Mouse (Mus musculus): ENCODE measurements around the gene Zfp385a. TPM values are rescaled to one million over a fixed set of nuclear protein-coding genes. Genes with fewer than 3 reads are reported as not detected.

The Zfp385a gene
- polyA plus RNA-seq, 1 experiment from 2014 or later = 27.4 TPM

DNA sequence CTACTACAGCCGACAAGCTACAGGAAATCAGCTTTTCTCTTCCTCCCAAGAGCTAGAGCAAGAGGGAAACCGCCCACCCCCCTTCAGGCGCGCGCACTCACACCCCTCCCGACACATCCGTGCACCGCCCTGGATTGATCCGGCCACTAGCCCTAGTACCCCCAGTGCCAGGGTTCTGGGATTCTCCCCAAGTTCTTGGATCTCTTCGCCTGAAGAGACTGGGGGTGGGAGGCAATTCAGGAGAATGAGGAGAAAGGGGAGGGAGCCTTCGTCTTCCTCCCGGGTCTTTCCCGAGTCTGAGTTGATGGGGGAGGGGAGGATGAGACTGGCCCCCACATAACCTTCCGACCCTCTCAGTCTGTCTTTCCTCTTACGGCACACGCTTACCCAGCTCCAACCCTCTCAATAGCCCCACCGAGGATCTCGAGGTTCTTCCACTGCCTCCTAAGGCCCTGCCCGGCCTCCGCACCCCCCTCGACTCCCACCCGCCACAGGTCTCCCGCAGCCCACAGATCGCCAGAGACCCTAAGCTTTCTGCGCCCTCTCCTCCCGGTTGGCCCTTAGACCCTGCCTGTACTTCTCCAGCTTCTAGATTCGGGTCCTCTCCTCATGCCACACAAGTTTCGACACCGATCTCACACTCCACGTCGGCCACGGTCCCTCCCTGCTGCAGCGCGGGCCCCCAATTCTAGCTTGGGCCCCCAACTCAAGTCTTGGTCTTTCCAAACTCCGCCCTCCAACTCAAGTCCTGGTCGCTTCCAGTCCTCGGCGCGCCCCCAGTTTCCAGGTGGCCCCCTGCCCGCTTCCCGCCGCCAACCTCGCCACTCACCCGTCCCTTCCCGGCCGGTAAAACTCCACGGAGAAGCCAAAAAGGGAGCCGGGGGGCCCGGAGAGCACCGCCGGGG lies 25.8 kb upstream of the Zfp385a start:
- DNase-seq (ENCODE audit: low spot score) = peak; percentile 72
- Histone ChIP-seq H3K27ac (ENCODE audit: low read depth, low read length) (no peak overlapping the region), H3K27me3 (ENCODE audit: control insufficient read depth, insufficient read depth, low read length) (no peaks in the 10 kb centered on the region), H3K9ac (ENCODE audit: low read length) (peak overlapping the region; percentile 77), H3K36me3 (ENCODE audit: control insufficient read depth, insufficient read depth, low read length) (no peaks in the 10 kb centered on the region), H3K4me1 (replicated peaks; ENCODE audit: control insufficient read depth, insufficient read depth, low read length) (peaks cover 6% of the 10 kb centered on the region; the same call in 1 of the 2 replicates), H3K4me2 (ENCODE audit: low read depth, low read length, severe bottlenecking) (peak overlapping the region; percentile 95), H3K4me3 (ENCODE audit: low read depth, low read length) (peak overlapping the region; percentile 62), H3K9me3 (ENCODE audit: control insufficient read depth, low read length) (no peaks in the 10 kb centered on the region)
- peak; percentile 60 for ATAC-seq (replicated peaks; ENCODE audit: low FRiP score)
- WGBS = 1% methylated on average over 51 of the region's 51 CpGs

DNA sequence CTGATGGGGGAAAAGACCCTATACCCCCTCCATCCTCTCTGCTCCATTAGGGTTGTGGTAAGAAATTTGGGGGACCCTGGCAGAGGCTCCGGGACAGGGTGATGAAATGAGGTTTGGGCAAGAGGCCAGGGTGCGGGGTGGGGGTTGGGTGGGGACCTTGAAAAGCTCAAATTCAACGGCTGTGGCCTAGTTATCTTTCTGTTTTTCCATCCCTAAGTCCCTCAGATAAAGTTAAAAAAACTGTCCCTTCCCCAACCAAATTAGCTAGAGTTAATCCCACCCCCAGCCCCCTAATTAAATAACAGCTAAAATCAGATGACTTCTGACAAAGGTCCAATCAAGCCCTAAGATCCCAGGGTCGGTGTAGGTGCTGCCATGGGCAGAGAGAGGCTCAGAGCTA lies 24.9 kb upstream of the Zfp385a start:
- WGBS = 46% methylated on average over 4 of the region's 4 CpGs

DNA sequence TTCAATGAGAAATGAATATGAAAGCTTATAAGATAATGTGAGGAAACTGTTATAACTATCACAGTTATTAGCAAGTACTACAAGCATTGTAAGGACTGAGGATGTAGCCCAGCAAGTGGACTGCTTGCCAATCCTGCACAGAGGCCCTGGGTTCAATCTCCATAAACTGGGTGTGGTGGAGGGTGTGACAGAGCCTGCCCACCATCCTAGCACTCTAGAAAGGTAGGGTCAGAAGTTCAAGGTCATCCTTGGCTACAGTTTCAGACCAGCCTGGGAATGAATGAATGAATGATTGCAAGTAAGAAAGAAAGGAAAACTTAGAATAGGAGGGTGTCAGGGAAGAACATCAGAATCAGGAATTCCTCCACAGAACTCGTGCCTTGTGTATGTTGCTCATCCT lies 23.9 kb upstream of the Zfp385a start:
- Histone ChIP-seq H3K9me3 (ENCODE audit: control insufficient read depth, low read length) (no peaks in the 10 kb centered on the region), H3K9ac (ENCODE audit: low read length) (no peak overlapping the region), H3K4me1 (replicated peaks; ENCODE audit: control insufficient read depth, insufficient read depth, low read length) (peaks cover 6% of the 10 kb centered on the region; the same call in 1 of the 2 replicates), H3K27ac (ENCODE audit: low read depth, low read length) (no peak overlapping the region), H3K4me2 (ENCODE audit: low read depth, low read length, severe bottlenecking) (no peak overlapping the region), H3K36me3 (ENCODE audit: control insufficient read depth, insufficient read depth, low read length) (no peaks in the 10 kb centered on the region), H3K4me3 (ENCODE audit: low read depth, low read length) (no peak overlapping the region), H3K27me3 (ENCODE audit: control insufficient read depth, insufficient read depth, low read length) (no peaks in the 10 kb centered on the region)
- no peak for ATAC-seq (replicated peaks; ENCODE audit: low FRiP score)
- WGBS = 73% methylated on average over 1 of the region's 1 CpGs
- no peak for DNase-seq (ENCODE audit: low spot score)

More for the DNA sequence above, 24.9 kb upstream of the Zfp385a start:
- peak overlapping the region; percentile 77; the same call in 1 of the 2 replicates for H3K9ac ChIP-seq (ENCODE audit: low read length)
- H3K36me3 ChIP-seq (ENCODE audit: control insufficient read depth, insufficient read depth, low read length) = no peaks in the 10 kb centered on the region
- H3K27ac ChIP-seq (ENCODE audit: low read depth, low read length) = no peak overlapping the region
- H3K4me1 ChIP-seq (replicated peaks; ENCODE audit: control insufficient read depth, insufficient read depth, low read length) = peaks cover 6% of the 10 kb centered on the region; the same call in 1 of the 2 replicates
- ATAC-seq (replicated peaks; ENCODE audit: low FRiP score) = no peak
- H3K4me3 ChIP-seq (ENCODE audit: low read depth, low read length) = peak overlapping the region; percentile 62; the same call in 1 of the 2 replicates
- H3K9me3 ChIP-seq (ENCODE audit: control insufficient read depth, low read length) = no peaks in the 10 kb centered on the region
- H3K27me3 ChIP-seq (ENCODE audit: control insufficient read depth, insufficient read depth, low read length) = no peaks in the 10 kb centered on the region
- DNase-seq (ENCODE audit: low spot score) = no peak
- peak overlapping the region; percentile 95 for H3K4me2 ChIP-seq (ENCODE audit: low read depth, low read length, severe bottlenecking)

DNA sequence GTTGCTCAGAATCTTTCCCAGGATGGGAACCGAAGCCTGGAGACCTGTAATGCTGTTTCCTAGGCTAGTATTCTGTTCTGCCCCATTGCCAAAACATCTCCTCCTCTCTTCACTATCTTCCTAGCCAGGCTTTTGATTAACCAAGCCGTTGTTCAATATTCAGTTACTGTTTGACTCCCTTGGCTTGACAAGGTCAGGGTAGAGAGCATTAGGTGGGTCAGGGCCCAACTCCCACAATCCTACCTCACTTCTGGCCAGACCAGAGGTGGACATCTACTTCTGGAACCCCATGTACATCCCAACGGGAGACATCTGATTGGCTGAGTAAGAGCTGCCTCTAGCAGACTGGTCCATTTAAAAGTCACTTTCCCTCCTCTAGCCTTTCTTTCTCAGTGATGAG lies 23.1 kb upstream of the Zfp385a start:
- no peaks in the 10 kb centered on the region for H3K27me3 ChIP-seq (ENCODE audit: control insufficient read depth, insufficient read depth, low read length)
- H3K4me1 ChIP-seq (replicated peaks; ENCODE audit: control insufficient read depth, insufficient read depth, low read length) = peaks cover 6% of the 10 kb centered on the region; the same call in 1 of the 2 replicates
- no peak overlapping the region for H3K27ac ChIP-seq (ENCODE audit: low read depth, low read length)
- H3K4me2 ChIP-seq (ENCODE audit: low read depth, low read length, severe bottlenecking) = no peak overlapping the region
- DNase-seq (ENCODE audit: low spot score) (no peak), ATAC-seq (replicated peaks; ENCODE audit: low FRiP score) (no peak)
- no peaks in the 10 kb centered on the region for H3K9me3 ChIP-seq (ENCODE audit: control insufficient read depth, low read length)
- WGBS = 95% methylated on average over 3 of the region's 3 CpGs
- H3K36me3 ChIP-seq (ENCODE audit: control insufficient read depth, insufficient read depth, low read length) = no peaks in the 10 kb centered on the region
- no peak overlapping the region for H3K9ac ChIP-seq (ENCODE audit: low read length)
- H3K4me3 ChIP-seq (ENCODE audit: low read depth, low read length) = no peak overlapping the region

DNA sequence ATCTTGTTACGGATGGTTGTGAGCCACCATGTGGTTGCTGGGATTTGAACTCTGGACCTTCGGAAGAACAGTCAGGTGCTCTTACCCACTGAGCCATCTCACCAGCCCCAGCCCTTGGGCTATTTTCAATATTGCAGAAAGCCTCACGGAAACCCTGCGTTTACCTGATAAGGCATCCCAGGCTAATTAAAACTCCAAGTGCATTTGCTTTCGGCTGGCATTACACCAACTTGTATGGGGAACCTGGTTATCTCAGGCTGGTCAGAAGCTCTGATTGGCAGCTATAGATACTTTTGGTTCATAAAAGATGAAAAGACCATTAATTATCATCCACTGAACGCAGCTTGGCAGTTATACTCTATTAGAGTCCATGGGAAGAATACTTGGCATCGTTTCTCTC lies 22.4 kb upstream of the Zfp385a start:
- DNase-seq (ENCODE audit: low spot score) (no peak), ATAC-seq (replicated peaks; ENCODE audit: low FRiP score) (no peak)
- 94% methylated on average over 6 of the region's 7 CpGs for WGBS
- Histone ChIP-seq H3K9me3 (ENCODE audit: control insufficient read depth, low read length) (no peaks in the 10 kb centered on the region), H3K9ac (ENCODE audit: low read length) (no peak overlapping the region), H3K36me3 (ENCODE audit: control insufficient read depth, insufficient read depth, low read length) (no peaks in the 10 kb centered on the region), H3K4me2 (ENCODE audit: low read depth, low read length, severe bottlenecking) (no peak overlapping the region), H3K27ac (ENCODE audit: low read depth, low read length) (no peak overlapping the region), H3K4me1 (replicated peaks; ENCODE audit: control insufficient read depth, insufficient read depth, low read length) (peaks cover 6% of the 10 kb centered on the region; the same call in 1 of the 2 replicates), H3K4me3 (ENCODE audit: low read depth, low read length) (no peak overlapping the region), H3K27me3 (ENCODE audit: control insufficient read depth, insufficient read depth, low read length) (no peaks in the 10 kb centered on the region)

DNA sequence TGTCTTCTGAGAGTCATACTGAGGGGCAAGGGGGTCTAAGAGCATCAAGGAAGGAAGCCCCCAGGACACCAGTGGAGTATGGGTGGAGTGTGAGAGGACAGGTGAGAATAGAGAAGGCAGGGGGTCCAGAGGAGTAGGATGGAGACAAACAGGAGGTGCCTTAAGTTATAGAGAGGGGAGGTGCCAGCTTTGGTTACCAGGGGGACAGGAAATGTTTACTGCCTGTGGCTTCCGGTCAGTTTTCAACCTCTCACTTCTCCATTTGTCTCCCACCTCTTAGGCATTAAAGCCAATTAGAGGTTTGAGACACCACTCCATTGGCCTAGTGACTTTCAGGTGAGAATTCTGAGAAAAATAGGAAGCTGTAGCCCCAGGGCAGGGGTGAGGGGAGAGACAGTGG lies 21.4 kb upstream of the Zfp385a start:
- no peak overlapping the region for H3K27ac ChIP-seq (ENCODE audit: low read depth, low read length)
- DNase-seq (ENCODE audit: low spot score) (no peak), ATAC-seq (replicated peaks; ENCODE audit: low FRiP score) (no peak)
- H3K9me3 ChIP-seq (ENCODE audit: control insufficient read depth, low read length) = no peaks in the 10 kb centered on the region
- H3K4me2 ChIP-seq (ENCODE audit: low read depth, low read length, severe bottlenecking) = no peak overlapping the region
- peaks cover 5% of the 10 kb centered on the region; the same call in 1 of the 2 replicates for H3K4me1 ChIP-seq (replicated peaks; ENCODE audit: control insufficient read depth, insufficient read depth, low read length)
- H3K9ac ChIP-seq (ENCODE audit: low read length) = no peak overlapping the region
- 88% methylated on average over 1 of the region's 1 CpGs for WGBS
- no peak overlapping the region for H3K4me3 ChIP-seq (ENCODE audit: low read depth, low read length)
- no peaks in the 10 kb centered on the region for H3K27me3 ChIP-seq (ENCODE audit: control insufficient read depth, insufficient read depth, low read length)
- peaks cover 1% of the 10 kb centered on the region; the same call in 1 of the 2 replicates for H3K36me3 ChIP-seq (ENCODE audit: control insufficient read depth, insufficient read depth, low read length)

DNA sequence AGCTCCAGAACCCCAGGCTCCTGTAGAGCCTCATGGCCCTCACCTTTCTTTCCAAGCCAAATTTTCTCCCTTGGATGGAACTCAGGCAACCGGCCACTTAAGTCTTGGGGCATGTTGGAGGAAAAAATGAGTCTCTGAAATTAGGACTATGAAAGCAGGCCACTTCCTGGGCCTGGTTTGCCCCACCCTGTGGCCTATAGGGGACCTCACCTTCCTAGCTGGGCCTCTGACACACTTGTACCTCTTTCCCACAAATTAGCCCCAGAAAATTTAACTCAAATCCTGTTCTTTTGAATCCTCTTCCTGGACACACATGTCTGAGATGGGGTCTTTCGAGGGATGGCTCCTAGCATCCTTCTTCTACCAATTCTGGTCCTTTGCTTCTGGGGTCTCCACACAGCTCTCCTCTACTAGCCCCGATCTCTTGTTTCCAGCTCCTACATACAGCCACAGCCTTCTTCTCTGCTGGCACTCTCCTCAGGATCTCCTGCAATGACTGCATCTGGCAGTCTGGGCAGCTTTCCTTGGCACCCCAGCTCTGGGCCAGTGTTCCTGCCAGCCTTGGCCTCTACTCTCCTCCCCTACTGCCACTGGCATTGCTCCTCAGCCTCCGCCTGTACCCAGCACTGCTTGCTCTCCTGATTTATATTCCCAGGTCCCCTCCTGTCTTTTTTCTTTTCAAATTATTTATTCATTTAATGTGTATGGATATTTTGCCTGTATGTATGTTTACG lies 20.1 kb upstream of the Zfp385a start:
- no peak for DNase-seq (ENCODE audit: low spot score)
- H3K4me2 ChIP-seq (ENCODE audit: low read depth, low read length, severe bottlenecking) = no peak overlapping the region
- H3K4me3 ChIP-seq (ENCODE audit: low read depth, low read length) = no peak overlapping the region
- no peak for ATAC-seq (replicated peaks; ENCODE audit: low FRiP score)
- H3K27me3 ChIP-seq (ENCODE audit: control insufficient read depth, insufficient read depth, low read length) = no peaks in the 10 kb centered on the region
- no peak overlapping the region for H3K27ac ChIP-seq (ENCODE audit: low read depth, low read length)
- WGBS = 89% methylated on average over 5 of the region's 5 CpGs
- no peak overlapping the region for H3K9ac ChIP-seq (ENCODE audit: low read length)
- peaks cover 5% of the 10 kb centered on the region; the same call in 1 of the 2 replicates for H3K36me3 ChIP-seq (ENCODE audit: control insufficient read depth, insufficient read depth, low read length)
- peaks cover 2% of the 10 kb centered on the region; the same call in 1 of the 2 replicates for H3K4me1 ChIP-seq (replicated peaks; ENCODE audit: control insufficient read depth, insufficient read depth, low read length)
- no peaks in the 10 kb centered on the region for H3K9me3 ChIP-seq (ENCODE audit: control insufficient read depth, low read length)

DNA sequence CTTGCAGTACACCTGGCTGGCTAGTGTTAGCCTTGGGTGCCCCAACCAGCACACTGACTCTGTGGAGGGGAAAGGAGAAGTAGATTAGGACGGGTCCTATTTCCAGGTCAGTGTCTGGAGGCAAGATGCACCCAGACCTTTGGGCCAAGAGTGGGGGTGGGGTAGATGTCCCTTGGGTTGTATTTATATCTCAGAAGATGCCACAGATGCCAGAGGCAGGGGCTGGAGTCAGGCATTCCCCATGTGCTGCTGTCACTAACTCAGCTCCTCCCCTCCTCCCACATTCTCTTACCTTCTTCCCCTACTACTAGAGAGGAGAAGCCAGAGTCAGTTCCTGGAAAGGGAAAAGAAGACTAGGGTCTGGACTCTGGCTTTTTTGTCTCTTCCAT lies 19.2 kb upstream of the Zfp385a start:
- DNase-seq (ENCODE audit: low spot score) = no peak
- no peak overlapping the region for H3K4me2 ChIP-seq (ENCODE audit: low read depth, low read length, severe bottlenecking)
- no peaks in the 10 kb centered on the region for H3K4me1 ChIP-seq (replicated peaks; ENCODE audit: control insufficient read depth, insufficient read depth, low read length)
- no peaks in the 10 kb centered on the region for H3K27me3 ChIP-seq (ENCODE audit: control insufficient read depth, insufficient read depth, low read length)
- peaks cover 5% of the 10 kb centered on the region; the same call in 1 of the 2 replicates for H3K36me3 ChIP-seq (ENCODE audit: control insufficient read depth, insufficient read depth, low read length)
- H3K9me3 ChIP-seq (ENCODE audit: control insufficient read depth, low read length) = no peaks in the 10 kb centered on the region
- ATAC-seq (replicated peaks; ENCODE audit: low FRiP score) = no peak
- 70% methylated on average over 1 of the region's 1 CpGs for WGBS
- no peak overlapping the region for H3K4me3 ChIP-seq (ENCODE audit: low read depth, low read length)
- no peak overlapping the region for H3K9ac ChIP-seq (ENCODE audit: low read length)
- no peak overlapping the region for H3K27ac ChIP-seq (ENCODE audit: low read depth, low read length)

Measured in forebrain, embryonic 11.5 days (tissue).